Mouse (Mus musculus) forebrain, embryonic 11.5 days (tissue): ENCODE measurements around the gene Nupl2. TPM values are rescaled to one million over a fixed set of nuclear protein-coding genes. Genes with fewer than 3 reads are reported as not detected.

Experiments
- ATAC-seq: fragments of 200-750 bp; cut with Nextera tagmentation; replicated peaks from 2 replicates; pipeline ENCODE4 v1.8.0; 2017; ENCODE audit warnings: moderate TSS enrichment; ENCODE audit not compliant: low FRiP score
- DNase-seq: peaks from one replicate; pipeline ENCODE4 v3.0.0-alpha.2; 2017; ENCODE audit warnings: low spot score
- H3K27ac ChIP-seq: fragments of 300-500 bp; sonication (generic); 2 replicates; pipeline ENCODE4 v1.5.1; 2014; ENCODE audit warnings: low read depth, low read length
- H3K27me3 ChIP-seq: fragments of 300-500 bp; sonication (generic); 2 replicates; pipeline ENCODE4 v1.6.1; 2014; ENCODE audit warnings: mild to moderate bottlenecking, low read length, mixed read lengths; ENCODE audit not compliant: control insufficient read depth, insufficient read depth
- H3K36me3 ChIP-seq: fragments of 300-500 bp; sonication (generic); 2 replicates; pipeline ENCODE4 v1.6.1; 2014; ENCODE audit warnings: mild to moderate bottlenecking, low read length, moderate library complexity, mixed read lengths; ENCODE audit not compliant: control insufficient read depth, insufficient read depth
- H3K4me1 ChIP-seq: fragments of 300-500 bp; sonication (generic); replicated peaks from 2 replicates; pipeline ENCODE4 v1.6.1; 2014; ENCODE audit warnings: low read length, mixed read lengths; ENCODE audit not compliant: control insufficient read depth, insufficient read depth
- H3K4me2 ChIP-seq: fragments of 300-500 bp; sonication (generic); 2 replicates; pipeline ENCODE4 v1.6.1; 2014; ENCODE audit warnings: low read depth, mild to moderate bottlenecking, low read length, moderate library complexity, mixed read lengths; ENCODE audit not compliant: severe bottlenecking
- H3K4me3 ChIP-seq: fragments of 300-500 bp; sonication (generic); 2 replicates; pipeline ENCODE4 v1.5.1; 2014; ENCODE audit warnings: low read depth, low read length
- H3K9ac ChIP-seq: fragments of 300-500 bp; sonication (generic); 2 replicates; pipeline ENCODE4 v1.6.1; 2014; ENCODE audit warnings: low read length
- H3K9me3 ChIP-seq: fragments of 300-500 bp; sonication (generic); 2 replicates; pipeline ENCODE4 v1.6.1; 2016; ENCODE audit warnings: low read length, mixed read lengths; ENCODE audit not compliant: control insufficient read depth
- WGBS: fragments of 180-500 bp; shearing (Covaris S2); extraction: QIAGEN DNeasy Blood & Tissue Kit; methylation state at CpG from one replicate; pipeline ENCODE4 v1.1.7; 2014; 5-methylcytosine and 5-hydroxymethylcytosine counted together
- polyA plus RNA-seq: library from polyadenylated mRNA; unstranded; fragments of >200 nt; fragmentation: Nextera tagmentation; extraction: Ambion mirVana; gene quantifications from 2 replicates; pipeline ENCODE4 v1.2.1, GENCODE M21; 2014

Nupl2 gene
- 22.4 and 23.1 TPM in 2 replicates for polyA plus RNA-seq

DNA sequence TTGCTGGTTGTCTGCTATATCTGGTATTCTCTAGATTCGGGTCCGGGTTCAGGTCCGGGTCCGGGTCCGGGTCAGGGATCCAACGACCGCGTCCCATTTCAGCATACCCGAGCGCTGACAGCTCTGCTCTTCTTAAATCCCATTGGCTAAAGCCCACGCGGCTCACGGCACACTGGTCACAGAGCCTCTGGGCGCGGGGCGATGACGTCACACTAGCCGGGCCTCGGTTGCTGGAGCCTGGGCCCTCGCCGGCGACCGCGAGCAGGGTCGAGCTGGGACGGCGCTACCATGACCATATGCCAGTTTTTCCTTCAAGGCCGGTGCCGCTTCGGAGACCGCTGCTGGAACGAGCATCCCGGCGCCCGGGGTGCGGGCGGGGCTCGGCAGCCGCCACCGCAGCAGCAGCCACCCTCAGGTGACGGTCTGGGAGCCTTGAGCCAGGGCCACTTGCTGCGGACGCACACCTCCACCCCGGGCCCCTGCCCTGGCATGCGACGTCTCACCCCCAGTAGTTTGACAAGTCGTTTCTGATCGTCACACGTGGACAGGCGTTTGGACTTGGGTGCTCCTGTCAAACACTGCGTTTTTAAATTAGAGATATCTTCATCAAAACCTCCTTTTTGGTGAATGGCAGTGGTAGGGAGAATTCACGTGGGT, at the start of gene Nupl2:
Nupl2 (plus strand) TSS at position 175 of the 657 bp plus-strand sequence.
- Histone ChIP-seq H3K36me3 (no peaks in the 10 kb centered on the region), H3K9me3 (no peaks in the 10 kb centered on the region), H3K4me1 (0 out of 2 replicates have a peak, but pooled peaks cover 2% of the 10 kb centered on the region), H3K9ac (peak within 1 kb of the TSS; percentile 92), H3K4me3 (peak within 1 kb of the TSS; percentile 67), H3K4me2 (peak within 1 kb of the TSS; percentile 83), H3K27me3 (no peaks in the 10 kb centered on the region), H3K27ac (0 out of 2 replicates have a peak within 1 kb of the TSS, but pooled peaks have one; percentile 7)
- WGBS, result under 1% methylated on average over 52 of the region's 52 CpGs
- DNase-seq (peak; percentile 98), ATAC-seq (peak; percentile 97)

GRCm38 (mm10) chr5:24122221-24122620, 42.5 kb upstream of the Nupl2 start:
- 100% methylated on average over 2 of the region's 2 CpGs for WGBS
- no peaks in the 10 kb centered on the region; the same call in 1 of the 2 replicates for H3K36me3 ChIP-seq
- H3K4me3 ChIP-seq, result no peak overlapping the region
- DNase-seq (no peak), ATAC-seq (no peak)
- H3K4me1 ChIP-seq, result peaks cover 14% of the 10 kb centered on the region; the same call in 1 of the 2 replicates
- no peak overlapping the region for H3K9ac ChIP-seq
- no peaks in the 10 kb centered on the region for H3K27me3 ChIP-seq
- no peak overlapping the region for H3K4me2 ChIP-seq
- H3K27ac ChIP-seq, result no peak overlapping the region
- no peaks in the 10 kb centered on the region for H3K9me3 ChIP-seq

DNA sequence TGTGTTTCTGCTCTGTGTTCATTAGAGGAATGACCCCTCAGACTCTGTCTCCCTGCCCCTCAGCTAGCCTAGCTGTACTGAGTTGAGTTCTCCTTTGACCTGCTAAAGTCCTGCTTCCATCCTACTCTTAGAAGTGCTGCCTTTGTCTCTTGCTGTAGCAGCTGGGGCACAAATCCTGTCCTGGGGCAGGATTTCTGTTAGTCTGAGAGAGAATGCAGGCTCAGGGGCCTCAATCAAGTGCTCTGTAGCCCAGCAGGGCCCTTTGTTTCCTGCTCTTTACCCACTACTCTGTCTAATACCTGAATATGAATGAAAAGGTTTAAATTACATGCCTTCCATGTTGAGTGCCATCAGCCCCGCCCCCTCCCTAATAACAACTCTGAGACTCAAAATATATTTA, 40.6 kb upstream of the Nupl2 start:
- peak overlapping the region; percentile 96 for H3K27ac ChIP-seq
- peaks cover 14% of the 10 kb centered on the region; the same call in 1 of the 2 replicates for H3K4me1 ChIP-seq
- H3K9me3 ChIP-seq, result no peaks in the 10 kb centered on the region
- H3K4me3 ChIP-seq, result no peak overlapping the region
- peak overlapping the region; percentile 47; the same call in 1 of the 2 replicates for H3K9ac ChIP-seq
- H3K36me3 ChIP-seq, result no peaks in the 10 kb centered on the region
- WGBS, result 23% methylated on average over 1 of the region's 1 CpGs
- no peaks in the 10 kb centered on the region for H3K27me3 ChIP-seq
- ATAC-seq, result peak; percentile 93
- H3K4me2 ChIP-seq, result no peak overlapping the region; the same call in 1 of the 2 replicates
- DNase-seq, result peak; percentile 66

- peaks cover 14% of the 10 kb centered on the region; the same call in 1 of the 2 replicates for H3K4me1 ChIP-seq
- no peak overlapping the region; the same call in 1 of the 2 replicates for H3K9ac ChIP-seq
- H3K27me3 ChIP-seq, result no peaks in the 10 kb centered on the region
- ATAC-seq (peak; percentile 71), DNase-seq (no peak)
- peak overlapping the region; percentile 96 for H3K27ac ChIP-seq
- H3K9me3 ChIP-seq, result no peaks in the 10 kb centered on the region
- 26% methylated on average over 3 of the region's 3 CpGs for WGBS
- no peaks in the 10 kb centered on the region for H3K36me3 ChIP-seq
- no peak overlapping the region for H3K4me3 ChIP-seq
- no peak overlapping the region for H3K4me2 ChIP-seq
These were observed 40.0 kb upstream of the Nupl2 start for GRCm38 (mm10) chr5:24124579-24125276.

DNA sequence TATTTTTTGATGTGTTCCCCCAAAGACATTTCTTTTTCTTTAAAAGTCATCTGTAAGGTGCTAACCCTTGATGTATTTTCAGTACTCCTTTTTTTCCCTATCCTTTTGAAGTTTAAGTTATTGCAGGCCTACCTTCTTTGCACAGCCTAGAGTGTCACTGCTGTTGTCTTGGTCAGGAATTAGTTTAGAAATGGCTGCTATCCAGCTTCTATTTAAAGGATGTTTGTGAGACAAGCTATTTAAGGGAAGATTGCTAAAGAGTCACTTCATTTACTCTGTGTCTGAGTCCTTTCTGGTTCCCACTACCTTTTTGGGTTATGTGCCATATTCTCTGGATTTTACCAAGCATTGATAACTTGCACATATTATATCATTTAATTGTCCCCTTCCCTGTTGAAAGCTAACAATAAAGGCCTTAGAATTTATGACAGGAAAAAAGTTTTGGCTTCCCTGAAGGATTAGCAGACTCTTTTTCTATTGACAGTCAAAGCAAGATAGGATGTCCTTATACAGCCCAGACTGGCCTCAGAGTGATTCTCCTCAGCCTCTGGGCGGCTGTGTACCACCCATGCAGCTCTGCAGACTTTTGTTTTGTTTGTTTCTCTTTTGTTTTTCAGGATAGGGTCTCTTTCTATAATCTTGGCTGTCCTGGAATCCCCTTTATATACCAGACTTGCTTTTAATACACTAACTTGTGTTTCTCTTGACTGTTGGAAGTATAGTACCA, 38.7 kb upstream of the Nupl2 start:
- H3K27me3 ChIP-seq, result no peaks in the 10 kb centered on the region
- WGBS, result 31% methylated on average over 1 of the region's 1 CpGs
- DNase-seq, result no peak
- H3K36me3 ChIP-seq, result no peaks in the 10 kb centered on the region
- ATAC-seq, result no peak
- no peaks in the 10 kb centered on the region for H3K9me3 ChIP-seq
- H3K4me3 ChIP-seq, result no peak overlapping the region
- no peak overlapping the region for H3K27ac ChIP-seq
- H3K4me2 ChIP-seq, result no peak overlapping the region
- peaks cover 14% of the 10 kb centered on the region; the same call in 1 of the 2 replicates for H3K4me1 ChIP-seq
- no peak overlapping the region for H3K9ac ChIP-seq

DNA sequence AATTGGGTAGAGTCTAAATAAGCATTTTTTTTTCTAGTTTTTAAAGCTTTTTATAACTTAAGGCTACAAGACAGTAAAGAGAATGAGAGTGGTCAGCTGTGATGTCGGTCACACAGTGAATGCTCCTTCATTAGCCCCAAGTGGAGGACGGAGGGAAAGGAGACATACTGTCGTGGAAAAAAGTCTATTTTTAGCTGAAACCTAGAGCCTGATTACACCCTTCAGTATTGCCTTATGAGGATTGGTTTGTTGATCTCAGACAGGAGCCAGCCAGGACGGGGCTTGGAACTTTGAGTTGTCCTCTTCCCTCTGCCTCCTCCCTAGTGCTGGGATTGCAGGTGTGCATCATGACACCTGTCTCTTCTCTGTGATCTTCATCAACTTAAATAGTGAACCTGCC, 37.8 kb upstream of the Nupl2 start:
- Histone ChIP-seq H3K9ac (no peak overlapping the region), H3K4me3 (no peak overlapping the region), H3K27ac (no peak overlapping the region), H3K9me3 (no peaks in the 10 kb centered on the region), H3K27me3 (no peaks in the 10 kb centered on the region), H3K4me2 (no peak overlapping the region), H3K36me3 (no peaks in the 10 kb centered on the region), H3K4me1 (peaks cover 14% of the 10 kb centered on the region; the same call in 1 of the 2 replicates)
- ATAC-seq (no peak), DNase-seq (no peak)
- 80% methylated on average over 4 of the region's 4 CpGs for WGBS

DNA sequence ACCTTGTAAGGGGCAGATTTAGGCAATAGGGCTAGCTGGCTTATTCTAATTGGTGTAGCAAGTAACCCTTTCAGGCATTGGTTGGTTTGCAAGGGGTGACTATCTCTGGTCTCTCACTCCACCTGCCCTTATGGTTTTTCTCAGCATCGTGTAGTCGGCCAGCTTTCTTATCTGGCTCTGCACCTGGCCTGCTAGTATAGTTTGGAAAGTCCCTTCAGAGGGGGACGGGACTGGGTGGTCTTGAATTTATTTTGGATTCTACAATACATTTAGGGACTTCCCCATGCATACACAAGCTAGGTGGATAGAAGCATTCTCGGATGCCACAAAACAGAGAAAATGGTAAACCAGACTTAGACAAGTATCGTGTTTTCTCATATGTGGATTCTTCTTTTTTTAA, 17.8 kb upstream of the Nupl2 start:
- WGBS, result 96% methylated on average over 5 of the region's 5 CpGs

DNA sequence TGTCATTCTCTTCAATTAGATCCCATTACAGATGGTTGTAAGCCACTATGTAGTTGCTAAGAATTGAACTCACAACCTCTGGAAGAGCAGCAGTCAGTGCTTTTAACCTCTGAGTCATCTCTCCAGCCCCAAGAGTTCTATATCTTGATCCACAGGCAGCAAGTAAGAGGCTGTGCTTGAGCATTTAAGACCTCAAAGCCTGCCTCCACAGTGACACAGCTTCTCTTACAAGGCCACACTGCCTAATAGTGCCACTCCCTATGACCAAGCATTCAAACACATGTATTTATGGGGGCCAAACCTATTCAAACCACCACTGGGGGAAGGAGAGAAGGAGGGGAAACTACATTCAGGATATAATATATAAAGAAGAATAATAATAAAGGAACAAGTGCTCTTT, 12.6 kb upstream of the Nupl2 start:
- Histone ChIP-seq H3K4me3 (no peak overlapping the region), H3K4me1 (no peaks in the 10 kb centered on the region), H3K9ac (no peak overlapping the region), H3K27me3 (no peaks in the 10 kb centered on the region), H3K36me3 (no peaks in the 10 kb centered on the region; the same call in 1 of the 2 replicates), H3K9me3 (no peaks in the 10 kb centered on the region), H3K4me2 (no peak overlapping the region), H3K27ac (no peak overlapping the region)
- DNase-seq (no peak), ATAC-seq (no peak)

More for the DNA sequence above, 17.8 kb upstream of the Nupl2 start:
- H3K9ac ChIP-seq, result no peak overlapping the region
- H3K4me1 ChIP-seq, result no peaks in the 10 kb centered on the region
- H3K4me3 ChIP-seq, result no peak overlapping the region
- H3K27me3 ChIP-seq, result no peaks in the 10 kb centered on the region
- H3K9me3 ChIP-seq, result no peaks in the 10 kb centered on the region
- ATAC-seq, result no peak
- H3K27ac ChIP-seq, result no peak overlapping the region
- DNase-seq, result no peak
- H3K36me3 ChIP-seq, result peaks cover 10% of the 10 kb centered on the region; the same call in 1 of the 2 replicates
- H3K4me2 ChIP-seq, result no peak overlapping the region
